Mouse (Mus musculus) lung, postnatal 0 days (tissue): ENCODE measurements at regions not wholly inside any gene's neighbourhood (a gene's known extent, or its start where the extent isn't known, plus 50 kb on each side); places are given as distances from the start of the nearest gene placed in this dataset.

ENCODE experiments used
- ATAC-seq: fragments of 200-750 bp; cut with Nextera tagmentation; 2 replicates; pipeline ENCODE4 v1.8.0; 2017; ENCODE audit warnings: moderate library complexity
- DNase-seq: peaks from one replicate; pipeline ENCODE4 v3.0.0-alpha.2; 2016; ENCODE audit warnings: low spot score
- H3K27ac ChIP-seq: fragments of 300-500 bp; sonication (generic); 2 replicates; pipeline ENCODE4 v1.5.1; 2014; ENCODE audit warnings: antibody characterized with exemption, mild to moderate bottlenecking, low read length, mixed read lengths
- H3K27me3 ChIP-seq: fragments of 300-500 bp; sonication (generic); replicated peaks from 2 replicates; pipeline ENCODE4 v1.6.1; 2014; ENCODE audit warnings: low read length, mixed read lengths; ENCODE audit not compliant: insufficient read depth
- H3K36me3 ChIP-seq: fragments of 300-500 bp; sonication (generic); 2 replicates; pipeline ENCODE4 v1.6.1; 2014; ENCODE audit warnings: low read length, mixed read lengths; ENCODE audit not compliant: insufficient read depth
- H3K4me1 ChIP-seq: fragments of 300-500 bp; sonication (generic); 2 replicates; pipeline ENCODE4 v1.6.1; 2014; ENCODE audit warnings: antibody characterized with exemption, low read depth, low read length, mixed read lengths; ENCODE audit not compliant: insufficient read depth
- H3K4me2 ChIP-seq: fragments of 300-500 bp; sonication (generic); replicated peaks from 2 replicates; pipeline ENCODE4 v1.6.1; 2014; ENCODE audit warnings: low read depth, mild to moderate bottlenecking, low read length, moderate library complexity, mixed read lengths
- H3K4me3 ChIP-seq: fragments of 300-500 bp; sonication (generic); 2 replicates; pipeline ENCODE4 v1.5.1; 2014; ENCODE audit warnings: low read depth, low read length
- H3K9ac ChIP-seq: fragments of 300-500 bp; sonication (generic); replicated peaks from 2 replicates; pipeline ENCODE4 v1.6.1; 2014; ENCODE audit warnings: low read depth, mild to moderate bottlenecking
- H3K9me3 ChIP-seq: fragments of 300-500 bp; sonication (generic); 2 replicates; pipeline ENCODE4 v1.6.1; 2016; ENCODE audit warnings: low read length, mixed read lengths
- CTCF ChIP-seq: IDR thresholded peaks from 2 replicates; pipeline ENCODE4 v1.5.1; 2016; ENCODE audit warnings: antibody characterized with exemption, mild to moderate bottlenecking
- EP300 ChIP-seq: IDR thresholded peaks from 2 replicates; pipeline ENCODE4 v1.6.1; 2016; ENCODE audit warnings: antibody characterized with exemption, mild to moderate bottlenecking, control low read depth
- WGBS: fragments of 180-500 bp; shearing (Covaris S2); extraction: QIAGEN DNeasy Blood & Tissue Kit; methylation state at CpG from one replicate; pipeline ENCODE4 v1.1.7; 2014; 5-methylcytosine and 5-hydroxymethylcytosine counted together

- Histone ChIP-seq H3K9me3 (no peaks in the 10 kb centered on the region), H3K36me3 (no peaks in the 10 kb centered on the region), H3K27me3 (no peaks in the 10 kb centered on the region), H3K4me1 (peaks cover 8% of the 10 kb centered on the region; the same call in 1 of the 2 replicates), H3K27ac (no peak overlapping the region), H3K9ac (no peak overlapping the region), H3K4me3 (no peak overlapping the region), H3K4me2 (no peak overlapping the region)
- ATAC-seq (no peak), DNase-seq (no peak)
- TF ChIP-seq EP300, result no peak
- no peak for TF ChIP-seq CTCF
- WGBS, result 50% methylated on average over 6 of the region's 6 CpGs
Observed at GRCm38 (mm10) chr8:8869338-8869737, 179.0 kb upstream of the Arglu1 start.

GRCm38 (mm10) chr8:8867924-8868323 lies 177.6 kb upstream of the Arglu1 start:
- Histone ChIP-seq H3K4me1 (peaks cover 8% of the 10 kb centered on the region; the same call in 1 of the 2 replicates), H3K9me3 (no peaks in the 10 kb centered on the region), H3K4me3 (no peak overlapping the region), H3K9ac (no peak overlapping the region), H3K27me3 (no peaks in the 10 kb centered on the region), H3K4me2 (no peak overlapping the region), H3K27ac (no peak overlapping the region), H3K36me3 (no peaks in the 10 kb centered on the region)
- ATAC-seq (no peak), DNase-seq (no peak)
- peak; percentile 27; the same call in 1 of the 2 replicates for TF ChIP-seq CTCF
- TF ChIP-seq EP300, result no peak
- 46% methylated on average over 8 of the region's 8 CpGs for WGBS

GRCm38 (mm10) chr8:8867126-8867777 lies 176.9 kb upstream of the Arglu1 start:
- no peak overlapping the region for H3K4me3 ChIP-seq
- H3K4me1 ChIP-seq, result peaks cover 8% of the 10 kb centered on the region; the same call in 1 of the 2 replicates
- DNase-seq (peak; percentile 28), ATAC-seq (peak; percentile 72)
- H3K9me3 ChIP-seq, result no peaks in the 10 kb centered on the region
- WGBS, result 23% methylated on average over 9 of the region's 9 CpGs
- TF ChIP-seq EP300, result peak; percentile 63
- no peak for TF ChIP-seq CTCF
- 0 out of 2 replicates have a peak overlapping the region, but pooled peaks have one; percentile 11 for H3K4me2 ChIP-seq
- H3K9ac ChIP-seq, result no peak overlapping the region
- H3K27ac ChIP-seq, result no peak overlapping the region
- H3K27me3 ChIP-seq, result no peaks in the 10 kb centered on the region
- H3K36me3 ChIP-seq, result no peaks in the 10 kb centered on the region

GRCm38 (mm10) chr8:8862767-8863166 lies 172.4 kb upstream of the Arglu1 start:
- Histone ChIP-seq H3K4me2 (no peak overlapping the region), H3K4me1 (peaks cover 8% of the 10 kb centered on the region; the same call in 1 of the 2 replicates), H3K27me3 (no peaks in the 10 kb centered on the region), H3K36me3 (no peaks in the 10 kb centered on the region), H3K9me3 (no peaks in the 10 kb centered on the region), H3K4me3 (no peak overlapping the region), H3K27ac (no peak overlapping the region), H3K9ac (no peak overlapping the region)
- TF ChIP-seq CTCF, result no peak
- TF ChIP-seq EP300, result no peak
- 92% methylated on average over 6 of the region's 6 CpGs for WGBS
- ATAC-seq, result no peak
- DNase-seq, result no peak

- H3K4me3 ChIP-seq, result no peak overlapping the region
- no peaks in the 10 kb centered on the region for H3K36me3 ChIP-seq
- no peak overlapping the region for H3K27ac ChIP-seq
- 56% methylated on average over 9 of the region's 9 CpGs for WGBS
- H3K4me1 ChIP-seq, result no peaks in the 10 kb centered on the region
- no peak for ATAC-seq
- H3K9ac ChIP-seq, result no peak overlapping the region
- no peaks in the 10 kb centered on the region for H3K27me3 ChIP-seq
- TF ChIP-seq CTCF, result no peak
- no peak for TF ChIP-seq EP300
- DNase-seq, result no peak
- H3K4me2 ChIP-seq, result no peak overlapping the region
- H3K9me3 ChIP-seq, result no peaks in the 10 kb centered on the region
Observed at GRCm38 (mm10) chr8:8861331-8861940, 171.1 kb upstream of the Arglu1 start.

GRCm38 (mm10) chr8:8858636-8859035 lies 168.3 kb upstream of the Arglu1 start:
- Histone ChIP-seq H3K4me1 (no peaks in the 10 kb centered on the region), H3K36me3 (no peaks in the 10 kb centered on the region), H3K9ac (no peak overlapping the region), H3K27ac (no peak overlapping the region), H3K9me3 (no peaks in the 10 kb centered on the region), H3K4me2 (no peak overlapping the region), H3K4me3 (no peak overlapping the region), H3K27me3 (no peaks in the 10 kb centered on the region)
- no peak for DNase-seq
- 42% methylated on average over 3 of the region's 3 CpGs for WGBS
- TF ChIP-seq EP300 (no peak), CTCF (no peak)
- no peak for ATAC-seq
